Mouse (Mus musculus) small intestine, adult 2 months (tissue): ENCODE measurements around the gene Zfhx3.

Experiments used
- CTCF ChIP-seq: fragments of 200-500 bp; IDR thresholded peaks from 2 replicates; pipeline ENCODE4 v1.5.1; 2012; ENCODE audit warnings: low read depth, mild to moderate bottlenecking, control low read depth, inconsistent platforms, low read length, moderate library complexity, mixed read lengths; ENCODE audit not compliant: insufficient replicate concordance, insufficient read length; ENCODE audit errors: extremely low read depth
- POLR2A ChIP-seq: fragments of 200-500 bp; IDR thresholded peaks from 2 replicates; pipeline ENCODE4 v1.6.1; 2012; ENCODE audit warnings: low read depth, mild to moderate bottlenecking, control low read depth, inconsistent platforms, low read length, moderate library complexity

GRCm38 (mm10) chr8:108766102-108766501, 823.7 kb downstream of the Zfhx3 start:
- TF ChIP-seq CTCF (no peak), POLR2A (no peak)
